Mouse (Mus musculus): ENCODE results near the gene Iqgap2.

DNA sequence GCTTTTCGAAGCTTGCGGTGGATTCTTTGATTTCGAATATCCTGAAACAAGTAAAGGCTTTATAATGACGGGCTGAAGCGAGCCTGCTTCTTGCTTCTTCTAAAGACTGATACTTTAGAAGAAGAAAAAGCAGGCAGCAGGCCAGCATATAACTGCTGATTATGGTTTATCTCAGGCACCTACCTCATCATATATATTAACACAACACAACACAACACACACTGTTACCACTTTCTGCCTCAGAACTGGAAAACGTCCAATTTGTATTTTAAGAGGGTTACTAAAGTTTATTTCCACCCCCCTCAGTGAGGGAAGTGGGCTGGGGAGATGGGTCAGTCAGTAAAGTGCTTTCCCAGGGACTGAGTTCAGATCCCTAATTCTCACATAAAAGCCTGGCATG lies 259.6 kb downstream of the Iqgap2 start:
- TF ChIP-seq CTCF (IDR thresholded peaks at IDR 0.05; ENCODE audit: low read depth, low read length) (no peak), EP300 (IDR thresholded peaks at IDR 0.05; ENCODE audit: insufficient read depth, low read depth, low read length) (no peak), POLR2A (IDR thresholded peaks at IDR 0.05; ENCODE audit: insufficient read depth, low read length) (no peak)
